Mouse (Mus musculus) megakaryocyte, embryonic 14.5 days (primary cell): ENCODE results near the gene Nfkb1. TPM values are rescaled to one million over a fixed set of nuclear protein-coding genes. Genes with fewer than 3 reads are reported as not detected.
A peak's percentile ranks its signal among the peaks of the same experiment; 100 is the strongest.

Experiments used
- H3K27me3 ChIP-seq: replicated peaks from 2 replicates; pipeline ENCODE3; 2012; ENCODE audit warnings: inconsistent platforms
- H3K36me3 ChIP-seq: replicated peaks from 2 replicates; pipeline ENCODE3; 2012; ENCODE audit warnings: low read length, inconsistent platforms, mixed read lengths
- H3K4me1 ChIP-seq: 2 replicates; pipeline ENCODE4 v1.6.1; 2012; ENCODE audit warnings: inconsistent platforms
- H3K4me3 ChIP-seq: replicated peaks from 2 replicates; pipeline ENCODE3; 2012; ENCODE audit warnings: moderate library complexity, mild to moderate bottlenecking, inconsistent platforms
- H3K9me3 ChIP-seq: 2 replicates; pipeline ENCODE4 v1.6.1; 2012; ENCODE audit warnings: inconsistent platforms
- FLI1 ChIP-seq: IDR thresholded peaks from 2 replicates; pipeline ENCODE4 v1.6.1; 2012; ENCODE audit warnings: low read length, inconsistent platforms, mixed read lengths
- GATA1 ChIP-seq: IDR thresholded peaks from 3 replicates; pipeline ENCODE4 v1.6.1; 2012; ENCODE audit warnings: mixed read lengths, low read length, inconsistent platforms, borderline replicate concordance
- polyA plus RNA-seq: library from polyadenylated mRNA; stranded (reverse); fragments of >175 nt; gene quantifications from 2 replicates; pipeline ENCODE4 v1.2.3, GENCODE M21; 2012; ENCODE audit warnings: low replicate concordance; ENCODE audit not compliant: insufficient read depth

Gene Nfkb1
- polyA plus RNA-seq, result 20.8 and 39.8 TPM in 2 replicates

DNA sequence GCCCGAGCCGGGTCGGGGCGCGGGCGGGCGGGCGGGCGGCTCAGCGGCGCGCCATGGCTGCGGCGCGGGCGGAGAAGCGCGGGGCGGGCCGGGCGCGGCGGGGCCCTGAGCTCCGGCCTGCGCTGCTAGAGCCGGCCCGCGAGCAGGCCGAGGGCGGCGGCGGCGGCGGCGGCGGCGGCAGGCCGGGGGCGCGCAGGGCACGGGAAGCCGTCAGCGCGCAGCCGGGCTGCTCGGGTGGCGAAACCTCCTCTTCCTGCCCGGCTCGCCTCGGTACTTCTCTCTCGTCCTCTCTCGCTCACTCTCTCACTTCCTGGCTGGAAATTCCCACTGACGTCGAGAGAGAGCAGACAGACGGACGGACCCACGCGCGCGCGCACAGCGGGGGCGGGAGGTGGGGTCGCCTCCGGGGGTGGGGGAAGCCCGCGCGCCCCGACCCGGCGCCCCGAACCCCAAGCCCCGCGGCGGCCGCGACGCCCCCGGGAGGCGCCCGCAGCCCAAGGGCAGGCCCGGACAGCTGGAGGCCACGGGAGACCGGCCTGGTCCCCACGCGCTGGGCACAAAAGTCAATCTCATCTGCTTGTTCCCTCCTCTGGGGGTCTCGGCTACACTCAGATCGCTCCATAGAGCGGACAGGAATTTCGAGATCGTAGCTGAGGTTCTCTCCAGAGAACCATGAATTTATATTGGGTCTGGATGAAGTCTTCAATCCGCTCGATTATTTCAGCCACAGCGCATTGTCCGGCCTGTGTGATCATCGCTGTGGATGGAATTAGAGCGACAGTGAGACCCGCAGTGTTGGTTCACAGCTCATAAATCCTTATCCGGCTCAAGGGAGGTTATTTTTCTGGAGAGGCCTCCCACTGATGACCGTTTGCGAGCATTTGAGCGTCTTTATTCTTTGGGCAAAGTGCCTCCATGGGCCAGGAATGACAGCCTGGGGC lies at the start of gene Nfkb1:
TSS of gene Nfkb1 (minus strand) at position 357 of the 941 bp plus-strand sequence.
- TF ChIP-seq GATA1 (no peak), FLI1 (no peak)
- peaks cover 82% of the 10 kb centered on the region for H3K4me1 ChIP-seq
- H3K27me3 ChIP-seq, result no peaks in the 10 kb centered on the region

DNA sequence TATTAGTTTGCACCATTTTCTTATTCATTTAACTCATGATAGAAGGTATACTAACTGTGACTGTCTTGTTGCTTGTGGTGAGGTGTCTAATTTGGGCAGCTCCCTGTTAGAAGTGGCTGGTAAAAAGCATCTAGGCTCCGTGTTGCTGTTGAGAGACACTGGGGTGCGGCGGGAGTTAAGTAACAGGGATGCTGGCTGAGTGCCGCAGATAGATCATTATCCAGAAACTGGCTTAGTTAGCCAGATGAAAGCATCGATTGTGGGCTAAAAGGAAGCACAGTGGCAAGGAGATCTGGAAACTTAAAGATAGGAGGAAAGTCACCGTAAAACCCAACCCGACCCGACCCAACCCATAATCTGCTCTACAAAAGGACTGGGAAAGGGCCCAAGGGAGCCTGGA lies 49.4 kb upstream of the Nfkb1 start:
- no peak for TF ChIP-seq FLI1
- no peak for TF ChIP-seq GATA1
- no peaks in the 10 kb centered on the region for H3K36me3 ChIP-seq
- H3K27me3 ChIP-seq, result peaks cover 6% of the 10 kb centered on the region
- H3K4me1 ChIP-seq, result no peaks in the 10 kb centered on the region
- H3K9me3 ChIP-seq, result no peaks in the 10 kb centered on the region
- H3K4me3 ChIP-seq, result no peak overlapping the region

More for the DNA sequence above, at the start of gene Nfkb1:
- H3K9me3 ChIP-seq, result no peaks in the 10 kb centered on the region
- H3K36me3 ChIP-seq, result no peaks in the 10 kb centered on the region
- H3K4me3 ChIP-seq, result peak within 1 kb of the TSS; percentile 98

DNA sequence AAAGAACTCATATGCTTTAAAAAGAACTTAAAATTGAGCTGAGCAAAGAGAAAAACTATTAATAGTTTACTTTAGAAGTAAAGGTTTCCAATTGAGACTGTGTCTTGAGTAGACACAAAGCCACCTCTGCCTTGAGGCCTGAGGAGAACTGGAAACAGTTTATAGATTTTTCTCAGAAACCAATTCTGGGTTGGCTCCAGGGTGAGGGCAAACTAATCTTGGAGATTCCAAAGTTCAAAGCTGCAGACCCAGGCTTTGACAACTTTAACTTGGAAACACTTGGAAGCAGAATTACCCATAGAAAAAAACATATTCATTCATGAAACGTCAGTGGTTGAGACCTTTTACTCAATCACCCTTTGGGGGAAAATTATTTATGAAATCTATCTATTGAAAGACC lies 43.4 kb upstream of the Nfkb1 start:
- peaks cover 4% of the 10 kb centered on the region for H3K27me3 ChIP-seq
- peaks cover 26% of the 10 kb centered on the region for H3K4me1 ChIP-seq
- no peaks in the 10 kb centered on the region for H3K36me3 ChIP-seq
- peaks cover 7% of the 10 kb centered on the region; the same call in 1 of the 2 replicates for H3K9me3 ChIP-seq
- TF ChIP-seq FLI1 (no peak), GATA1 (no peak)
- H3K4me3 ChIP-seq, result no peak overlapping the region

DNA sequence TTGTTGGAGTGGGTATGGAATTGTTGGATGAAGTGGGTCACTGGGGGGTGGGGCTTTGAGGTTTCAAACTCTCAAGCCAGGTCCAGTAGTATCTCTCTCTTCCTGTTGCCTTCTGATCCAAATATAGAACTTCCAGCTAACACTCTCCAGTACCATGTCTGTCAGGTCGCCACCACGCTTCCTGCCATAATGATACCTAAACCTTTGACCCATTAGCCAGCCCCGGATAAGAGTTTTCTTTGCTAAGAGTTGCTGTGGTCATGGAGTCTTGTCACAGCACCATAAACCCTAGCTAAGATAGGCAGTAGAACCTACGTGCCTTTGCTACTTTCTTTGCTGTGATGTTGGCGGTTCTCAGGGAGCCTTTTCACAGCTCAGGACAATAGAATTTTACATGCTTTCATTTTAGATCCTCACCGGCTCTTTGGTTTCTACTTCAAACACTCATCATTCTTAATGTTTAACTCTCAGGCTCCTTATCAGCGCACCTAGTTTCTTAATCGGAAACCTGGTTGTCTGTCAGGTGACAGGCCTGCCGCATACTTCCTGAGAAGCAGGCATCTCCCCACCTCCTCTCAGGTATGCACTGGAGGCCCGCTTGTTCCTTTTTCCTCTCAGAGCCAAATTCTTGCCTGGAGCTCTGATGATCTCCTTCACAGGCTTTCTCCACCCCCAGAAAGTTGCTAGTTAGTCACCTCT lies 41.5 kb upstream of the Nfkb1 start:
- Histone ChIP-seq H3K27me3 (no peaks in the 10 kb centered on the region), H3K9me3 (peaks cover 7% of the 10 kb centered on the region; the same call in 1 of the 2 replicates), H3K4me1 (peaks cover 35% of the 10 kb centered on the region), H3K36me3 (no peaks in the 10 kb centered on the region), H3K4me3 (no peak overlapping the region)
- TF ChIP-seq FLI1 (no peak), GATA1 (no peak)

DNA sequence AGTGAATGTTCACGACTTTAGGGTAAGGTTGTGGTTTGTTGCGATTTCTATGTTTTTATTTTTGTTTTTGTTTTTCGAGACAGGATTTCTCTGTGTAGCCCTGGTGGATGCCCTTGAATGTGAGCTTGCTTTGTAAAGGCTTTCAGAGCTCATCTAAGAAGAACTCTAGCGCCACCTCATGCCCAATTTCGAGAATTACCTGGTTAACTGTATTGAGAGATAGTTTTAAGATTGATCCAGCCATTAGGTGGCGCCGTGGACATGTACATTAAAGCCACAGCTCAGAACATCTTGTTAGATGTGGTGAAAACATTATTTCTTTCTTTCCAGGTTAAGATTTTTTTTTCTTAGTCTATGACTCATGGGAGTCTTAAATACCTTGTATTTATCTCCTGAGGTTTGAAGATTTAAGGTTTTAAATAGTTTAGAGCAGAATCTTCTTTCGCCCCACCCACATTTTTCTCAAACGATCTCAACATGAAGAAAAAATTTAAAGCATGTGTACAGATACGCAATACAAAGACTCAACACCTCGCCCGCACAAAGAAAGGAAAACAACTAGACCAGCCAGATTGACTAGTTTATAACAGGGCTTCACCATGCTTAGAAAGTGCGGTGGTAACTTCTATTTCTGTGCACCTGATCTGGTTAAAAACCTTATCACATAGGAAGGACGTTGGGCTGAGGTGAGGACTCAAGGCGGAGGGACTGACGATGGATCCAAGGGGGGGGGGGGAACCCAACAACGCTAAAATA lies 40.1 kb upstream of the Nfkb1 start:
- TF ChIP-seq GATA1 (no peak), FLI1 (no peak)
- peaks cover 49% of the 10 kb centered on the region for H3K4me1 ChIP-seq
- H3K36me3 ChIP-seq, result no peaks in the 10 kb centered on the region
- peaks cover 7% of the 10 kb centered on the region; the same call in 1 of the 2 replicates for H3K9me3 ChIP-seq
- no peaks in the 10 kb centered on the region for H3K27me3 ChIP-seq
- H3K4me3 ChIP-seq, result no peak overlapping the region

DNA sequence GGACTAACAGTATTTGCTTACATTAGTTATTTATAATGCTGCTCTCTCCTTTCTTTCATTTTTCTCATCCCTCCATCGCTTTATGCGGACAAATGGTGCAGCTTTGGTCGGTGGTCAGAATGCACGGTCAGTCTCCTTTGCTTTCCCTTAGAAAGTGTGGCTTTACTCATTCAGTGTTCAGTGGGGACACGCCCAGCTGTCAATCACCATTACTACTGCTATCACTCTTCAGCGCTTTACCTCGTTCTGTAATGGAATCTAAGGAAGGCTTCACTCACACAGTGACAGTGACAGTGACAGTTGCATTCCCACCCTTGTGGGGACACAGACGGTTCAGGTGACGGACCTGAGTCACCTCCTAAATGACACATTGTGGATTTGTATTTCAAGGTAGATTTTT lies 39.4 kb upstream of the Nfkb1 start:
- Histone ChIP-seq H3K9me3 (peaks cover 7% of the 10 kb centered on the region; the same call in 1 of the 2 replicates), H3K4me3 (peak overlapping the region; percentile 82), H3K36me3 (no peaks in the 10 kb centered on the region), H3K4me1 (peaks cover 56% of the 10 kb centered on the region), H3K27me3 (no peaks in the 10 kb centered on the region)
- TF ChIP-seq FLI1 (no peak), GATA1 (no peak)

DNA sequence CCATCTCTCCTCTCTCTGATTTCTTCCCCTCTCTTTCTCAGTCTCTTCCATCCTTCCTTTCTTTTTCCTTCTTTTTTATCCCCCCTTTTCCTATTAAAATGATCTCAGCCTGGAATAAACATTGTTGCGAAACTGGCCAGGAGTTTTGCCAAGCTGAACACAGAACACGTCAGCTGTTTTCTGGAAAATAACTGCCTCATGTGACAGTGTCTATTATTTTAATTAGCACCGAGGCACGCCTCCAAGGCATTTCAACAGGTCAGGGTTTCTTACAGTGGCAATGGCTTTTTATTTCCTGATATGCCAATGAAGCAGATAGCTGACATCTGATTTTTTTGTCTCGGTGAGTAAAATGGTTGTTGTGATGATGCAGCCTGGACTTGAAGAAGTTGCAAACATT lies 38.2 kb upstream of the Nfkb1 start:
- peaks cover 63% of the 10 kb centered on the region for H3K4me1 ChIP-seq
- no peaks in the 10 kb centered on the region for H3K36me3 ChIP-seq
- no peak for TF ChIP-seq GATA1
- TF ChIP-seq FLI1, result no peak
- peaks cover 7% of the 10 kb centered on the region; the same call in 1 of the 2 replicates for H3K9me3 ChIP-seq
- H3K27me3 ChIP-seq, result no peaks in the 10 kb centered on the region
- H3K4me3 ChIP-seq, result no peak overlapping the region

DNA sequence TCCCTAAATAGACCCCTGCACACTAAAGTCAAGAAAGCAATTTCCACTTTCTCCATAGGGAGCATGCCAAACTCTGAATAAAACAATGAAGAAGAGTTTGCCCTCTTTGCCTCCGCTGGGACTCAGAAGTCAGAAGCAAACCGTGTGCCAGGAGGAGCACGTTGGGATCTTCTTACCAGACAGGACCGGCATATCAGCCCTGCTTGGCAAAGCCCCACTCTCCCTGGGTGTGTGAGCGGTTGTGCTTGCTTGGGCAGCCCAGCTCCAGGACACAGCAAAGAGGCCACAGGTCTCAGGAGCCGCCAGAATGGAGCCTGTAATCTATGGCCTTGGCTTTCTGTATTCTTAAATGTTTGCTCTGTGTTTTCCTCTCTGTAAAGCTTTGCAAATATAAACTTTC lies 37.6 kb upstream of the Nfkb1 start:
- TF ChIP-seq GATA1 (no peak), FLI1 (no peak)
- no peak overlapping the region for H3K4me3 ChIP-seq
- peaks cover 7% of the 10 kb centered on the region; the same call in 1 of the 2 replicates for H3K9me3 ChIP-seq
- peaks cover 64% of the 10 kb centered on the region for H3K4me1 ChIP-seq
- H3K27me3 ChIP-seq, result no peaks in the 10 kb centered on the region
- H3K36me3 ChIP-seq, result no peaks in the 10 kb centered on the region

DNA sequence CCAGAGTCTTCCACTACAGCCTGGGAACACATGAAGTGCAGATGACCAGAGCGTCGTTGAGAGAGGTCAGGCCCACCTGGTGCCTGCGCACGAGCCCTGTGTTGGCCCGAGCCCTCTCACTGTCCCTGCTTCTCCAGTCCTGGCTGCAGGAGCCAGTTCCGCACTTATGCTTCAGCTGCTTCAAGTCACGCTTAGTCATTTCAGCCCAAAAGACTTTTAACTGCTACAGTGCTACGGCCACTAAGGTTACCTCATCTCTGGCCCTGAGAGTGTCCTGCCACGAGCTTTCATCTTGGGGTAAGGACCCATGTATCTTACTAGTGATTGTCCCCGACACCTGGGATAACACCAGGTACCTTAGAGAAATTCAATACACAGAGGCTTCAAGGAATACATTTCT lies 36.0 kb upstream of the Nfkb1 start:
- H3K27me3 ChIP-seq, result no peaks in the 10 kb centered on the region
- H3K9me3 ChIP-seq, result no peaks in the 10 kb centered on the region
- peaks cover 70% of the 10 kb centered on the region for H3K4me1 ChIP-seq
- TF ChIP-seq GATA1, result no peak
- TF ChIP-seq FLI1, result no peak
- H3K36me3 ChIP-seq, result no peaks in the 10 kb centered on the region
- H3K4me3 ChIP-seq, result peak overlapping the region; percentile 46
